Mouse (Mus musculus) brown adipose tissue, adult 24 weeks (tissue): ENCODE results near the gene Fads6. TPM values are rescaled to one million over a fixed set of nuclear protein-coding genes. Genes with fewer than 3 reads are reported as not detected.

Source experiments
- H3K27ac ChIP-seq: fragments of 200-500 bp; replicated peaks from 2 replicates; pipeline ENCODE4 v1.5.1; 2012; ENCODE audit warnings: low read depth, mild to moderate bottlenecking, low read length
- H3K4me1 ChIP-seq: fragments of 200-500 bp; 2 replicates; pipeline ENCODE4 v1.6.1; 2012; ENCODE audit warnings: low read length, mixed read lengths; ENCODE audit not compliant: control insufficient read depth, insufficient read depth, insufficient read length
- H3K4me3 ChIP-seq: fragments of 200-500 bp; 2 replicates; pipeline ENCODE4 v1.5.1; 2012; ENCODE audit warnings: low read depth, mild to moderate bottlenecking, low read length, moderate library complexity; ENCODE audit not compliant: insufficient read depth
- polyA plus RNA-seq: library from polyadenylated mRNA; stranded (reverse); fragments of >200 nt; gene quantifications from 2 replicates; pipeline ENCODE4 v1.2.4, GENCODE M21; 2012; ENCODE audit not compliant: missing spikeins, insufficient read depth, insufficient read length

Fads6 gene
- polyA plus RNA-seq, 1 experiment: 0.40 TPM

DNA sequence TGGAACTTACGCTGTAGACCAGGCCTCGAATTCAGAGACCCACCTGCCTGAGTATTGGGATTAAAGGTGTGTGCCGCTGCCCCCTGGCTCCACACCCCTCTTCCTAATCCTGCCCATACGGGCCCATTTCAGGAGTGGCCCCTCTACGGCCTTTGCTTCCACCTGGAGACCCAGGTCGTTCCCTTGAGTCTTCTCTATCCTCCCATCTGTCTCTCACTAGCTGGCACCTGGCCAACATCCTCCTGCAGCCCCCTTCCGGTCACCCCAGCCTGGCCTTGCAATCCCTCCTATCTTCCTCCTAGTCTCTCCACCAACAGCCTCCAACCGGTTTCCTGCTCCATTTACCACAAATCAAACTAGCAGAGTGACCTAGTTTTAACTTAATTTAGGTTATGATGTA lies 7.6 kb downstream of the Fads6 start:
- peaks cover 2% of the 10 kb centered on the region for H3K4me1 ChIP-seq
- no peak overlapping the region for H3K4me3 ChIP-seq
- no peak overlapping the region for H3K27ac ChIP-seq

DNA sequence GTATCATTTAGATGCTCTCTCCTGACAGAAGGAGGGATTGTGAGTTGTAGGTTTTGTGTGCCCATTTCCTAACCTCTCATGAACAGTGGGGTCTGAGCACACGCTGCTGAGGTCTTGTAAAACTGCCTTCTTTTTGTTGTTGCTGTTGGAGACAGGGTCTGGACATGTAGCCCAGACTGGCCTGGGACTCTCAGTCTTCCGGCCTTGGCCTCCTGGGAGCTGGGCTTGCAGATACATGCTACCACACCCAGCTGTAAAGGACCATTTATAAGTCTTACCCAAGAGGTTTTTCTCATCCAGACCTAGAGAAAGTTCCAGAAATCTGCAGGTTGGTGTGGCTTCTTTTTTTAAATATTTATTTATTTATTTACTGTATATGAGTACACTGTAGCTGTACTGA lies 9.2 kb downstream of the Fads6 start:
- H3K4me3 ChIP-seq: no peak overlapping the region
- H3K27ac ChIP-seq: no peak overlapping the region
- peaks cover 2% of the 10 kb centered on the region for H3K4me1 ChIP-seq

DNA sequence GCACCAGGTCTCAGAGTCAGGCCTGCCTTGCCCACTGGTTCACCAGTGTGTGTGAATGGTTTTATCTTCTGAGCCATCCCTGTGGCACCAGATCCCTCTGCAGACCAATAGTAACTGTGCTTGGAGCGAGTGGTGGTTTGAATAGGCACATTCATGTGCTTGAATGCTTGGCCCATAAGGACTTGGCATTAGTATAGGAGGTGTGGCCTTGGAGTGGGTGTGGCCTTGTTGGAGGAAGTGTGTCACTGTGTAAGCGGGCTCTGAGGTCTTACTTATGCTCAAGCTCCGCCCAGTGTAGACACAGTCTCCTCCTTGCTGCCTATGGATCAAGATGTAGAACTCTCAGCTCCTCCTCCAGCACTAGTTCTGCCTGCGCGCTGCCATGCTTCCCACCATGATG lies 10.1 kb downstream of the Fads6 start:
- Histone ChIP-seq H3K27ac (no peak overlapping the region), H3K4me3 (no peak overlapping the region), H3K4me1 (peaks cover 2% of the 10 kb centered on the region)

DNA sequence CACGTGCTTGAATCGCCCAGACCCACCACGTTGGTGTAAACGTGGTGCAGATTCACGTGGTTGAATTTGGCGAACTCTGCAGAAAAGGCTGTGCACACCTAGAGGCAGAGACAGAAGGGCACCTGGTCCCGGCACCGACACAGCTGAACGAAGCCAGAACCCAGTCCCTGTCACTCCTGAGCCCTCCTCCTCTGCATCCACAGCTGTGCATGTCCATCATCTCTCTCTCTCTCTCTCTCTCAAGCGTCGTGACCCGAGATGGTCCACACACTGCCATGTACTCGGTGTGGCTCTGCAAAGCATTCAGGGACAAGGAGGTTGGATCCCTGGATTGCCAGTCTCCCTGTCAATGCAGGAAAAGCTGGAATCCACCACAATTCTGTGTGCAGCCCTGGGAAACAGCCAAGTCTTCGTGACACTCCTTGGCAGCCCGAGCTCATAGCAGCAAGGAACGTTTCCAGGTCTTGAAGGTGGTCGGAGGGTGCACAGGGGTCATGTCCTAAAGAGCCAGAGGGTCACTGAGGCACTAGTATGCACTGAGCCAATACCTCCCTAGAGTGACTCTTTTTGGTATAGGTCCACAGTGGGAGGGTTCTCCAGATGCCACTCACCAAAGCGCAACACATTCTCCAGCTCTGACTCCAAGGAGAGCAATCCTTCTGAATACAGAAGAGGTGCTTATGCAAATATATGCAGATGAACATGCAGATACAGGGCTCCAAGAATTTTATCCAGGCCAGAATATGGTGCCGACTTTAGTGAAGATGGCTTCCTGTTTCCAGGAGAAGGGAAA lies 11.1 kb downstream of the Fads6 start:
- H3K4me1 ChIP-seq: peaks cover 5% of the 10 kb centered on the region
- no peak overlapping the region for H3K4me3 ChIP-seq
- H3K27ac ChIP-seq: no peak overlapping the region

DNA sequence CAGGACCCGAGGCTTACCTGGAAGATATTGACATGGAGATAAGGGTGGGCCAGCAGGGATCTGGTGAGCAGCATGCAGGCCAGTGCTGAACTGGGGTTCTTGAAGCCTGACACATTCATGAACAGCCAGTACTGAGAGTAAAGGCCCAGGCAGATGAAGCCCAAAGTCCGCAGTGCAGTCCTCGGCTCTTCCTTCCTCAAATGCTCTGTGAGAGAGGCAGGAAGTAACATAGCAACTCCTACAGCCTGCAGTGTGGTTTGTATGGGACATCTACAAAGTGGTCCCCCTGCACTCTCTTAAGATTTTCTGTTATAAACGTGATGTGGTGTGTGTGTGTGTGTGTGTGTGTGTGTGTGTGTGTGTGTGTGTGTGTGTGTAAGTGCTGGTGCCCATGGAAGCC lies 12.2 kb downstream of the Fads6 start:
- Histone ChIP-seq H3K4me1 (peaks cover 3% of the 10 kb centered on the region; the same call in 1 of the 2 replicates), H3K27ac (no peak overlapping the region), H3K4me3 (no peak overlapping the region)

GRCm38 (mm10) chr11:115283891-115284620 lies 13.4 kb downstream of the Fads6 start:
- Histone ChIP-seq H3K4me1 (0 out of 2 replicates have a peak, but pooled peaks cover 3% of the 10 kb centered on the region), H3K4me3 (no peak overlapping the region), H3K27ac (no peak overlapping the region)

DNA sequence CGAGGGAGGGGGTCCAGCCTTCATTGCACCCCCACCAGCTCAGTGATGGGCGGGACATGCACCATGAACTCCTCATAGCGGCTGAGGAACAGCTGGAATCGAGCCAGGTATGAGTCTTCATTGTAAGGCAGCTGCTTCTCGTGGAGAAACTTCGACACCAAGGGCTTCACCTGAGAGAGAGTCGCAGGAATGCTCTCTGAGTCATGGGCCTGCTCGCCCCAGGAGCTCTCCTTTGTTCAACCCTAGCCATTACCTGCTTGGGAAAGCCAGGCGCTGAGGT lies 14.0 kb downstream of the Fads6 start:
- Histone ChIP-seq H3K4me1 (0 out of 2 replicates have a peak, but pooled peaks cover 3% of the 10 kb centered on the region), H3K4me3 (no peak overlapping the region), H3K27ac (no peak overlapping the region)

DNA sequence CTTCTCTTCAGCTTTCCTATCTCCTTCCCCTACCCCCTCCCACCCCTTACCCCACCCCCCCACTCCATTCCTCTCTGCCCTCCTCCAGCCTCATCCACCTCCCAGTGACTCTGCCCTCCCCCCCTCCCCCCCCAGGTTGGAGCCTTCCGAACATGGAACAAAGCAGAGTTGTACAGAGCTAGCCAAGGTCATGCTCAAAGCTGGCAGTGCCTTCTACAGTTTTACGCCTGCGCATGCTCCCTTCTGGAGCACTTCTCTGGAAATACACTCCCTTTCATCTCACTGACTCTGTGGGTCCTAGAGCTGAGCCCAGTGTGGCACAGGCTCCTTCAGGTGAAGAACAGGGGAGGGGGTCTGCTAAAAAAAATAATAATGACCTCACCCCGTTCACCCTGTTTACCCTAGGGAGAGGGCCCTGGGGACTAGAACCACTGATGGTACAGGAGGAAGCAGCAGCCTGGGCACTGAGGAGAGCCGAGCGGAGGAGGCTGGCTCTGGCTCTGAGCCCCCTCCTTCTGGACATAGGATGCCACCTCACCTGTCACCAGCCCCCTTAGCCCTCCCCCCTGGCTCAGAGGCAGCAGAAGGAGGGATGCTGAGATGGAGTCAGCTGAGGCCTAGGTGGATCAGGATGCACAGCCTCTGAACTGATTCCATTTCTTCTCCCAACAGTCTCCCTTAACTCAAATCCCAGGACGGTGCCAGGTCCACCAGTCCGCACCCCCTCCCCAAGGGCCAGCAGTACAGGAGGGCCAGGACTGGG lies 14.6 kb downstream of the Fads6 start:
- Histone ChIP-seq H3K4me1 (0 out of 2 replicates have a peak, but pooled peaks cover 3% of the 10 kb centered on the region), H3K4me3 (no peak overlapping the region), H3K27ac (no peak overlapping the region)

- no peak overlapping the region for H3K27ac ChIP-seq
Observed at GRCm38 (mm10) chr11:115282295-115282694, 15.2 kb downstream of the Fads6 start.

GRCm38 (mm10) chr11:115279726-115280125 lies 17.7 kb downstream of the Fads6 start:
- no peak overlapping the region for H3K4me3 ChIP-seq
- H3K4me1 ChIP-seq: peaks cover 3% of the 10 kb centered on the region; the same call in 1 of the 2 replicates
- no peak overlapping the region for H3K27ac ChIP-seq

More at GRCm38 (mm10) chr11:115282295-115282694, 15.2 kb downstream of the Fads6 start:
- Histone ChIP-seq H3K4me3 (no peak overlapping the region), H3K4me1 (peaks cover 3% of the 10 kb centered on the region; the same call in 1 of the 2 replicates)

- H3K4me1 ChIP-seq: peaks cover 3% of the 10 kb centered on the region; the same call in 1 of the 2 replicates
- H3K4me3 ChIP-seq: no peak overlapping the region
- no peak overlapping the region for H3K27ac ChIP-seq
Observed at GRCm38 (mm10) chr11:115278176-115278575, 19.3 kb downstream of the Fads6 start.

- Histone ChIP-seq H3K27ac (peak overlapping the region; percentile 93), H3K4me1 (peaks cover 3% of the 10 kb centered on the region; the same call in 1 of the 2 replicates), H3K4me3 (peak overlapping the region; percentile 89)
Observed at GRCm38 (mm10) chr11:115277604-115277975, 19.9 kb downstream of the Fads6 start.

GRCm38 (mm10) chr11:115276780-115277603 lies 20.5 kb downstream of the Fads6 start, which contains the start of gene Fdxr:
TSS of gene Fdxr (minus strand) at chr11:115277050.
- H3K4me3 ChIP-seq: peak within 1 kb of the TSS; percentile 89
- no peaks in the 10 kb centered on the region; the same call in 1 of the 2 replicates for H3K4me1 ChIP-seq

GRCm38 (mm10) chr11:115275954-115276353 lies 21.5 kb downstream of the Fads6 start:
- Histone ChIP-seq H3K4me1 (no peaks in the 10 kb centered on the region; the same call in 1 of the 2 replicates), H3K4me3 (peak overlapping the region; percentile 63; the same call in 1 of the 2 replicates), H3K27ac (no peak overlapping the region)

More at GRCm38 (mm10) chr11:115276780-115277603, 20.5 kb downstream of the Fads6 start, which contains the start of gene Fdxr:
- H3K27ac ChIP-seq: peak within 1 kb of the TSS; percentile 93
